In the genomic region with DNA sequence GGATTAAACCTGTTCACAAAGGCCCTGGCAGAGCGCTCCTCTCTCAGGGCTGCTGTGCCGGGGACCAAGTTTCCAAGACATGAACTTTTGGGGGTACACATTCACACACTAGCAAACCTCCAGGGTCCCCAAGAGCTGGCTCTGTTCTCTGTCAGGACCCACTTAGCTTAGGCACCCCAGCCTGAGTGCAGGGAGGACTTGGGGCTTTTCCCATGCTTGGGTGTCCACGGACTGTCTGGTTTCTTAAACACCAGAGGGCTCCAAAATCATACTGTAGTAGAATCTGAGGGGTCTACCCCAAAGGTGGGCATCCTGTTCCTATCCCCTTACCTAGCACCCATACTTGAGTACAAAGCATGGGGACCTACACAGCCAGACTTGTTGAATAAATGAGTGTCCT, we compare ENCODE assay signal across 8 mouse cellular contexts. TPM values are rescaled to one million over a fixed set of nuclear protein-coding genes. Genes with fewer than 3 reads are reported as not detected.
DNase-seq lines count a peak whose midpoint lies in the region; ATAC-seq and TF ChIP-seq lines count a peak whose summit lies in the region.

No protein-coding gene starts in this region.

- no peak for TF ChIP-seq EP300 in liver, postnatal 0 days (IDR thresholded peaks at IDR 0.05; ENCODE audit: low read depth)

- TF ChIP-seq CTCF in liver, postnatal 0 days (IDR thresholded peaks at IDR 0.05; ENCODE audit: low read depth), result no peak

- H3K9ac ChIP-seq in liver, embryonic 11.5 days (ENCODE audit: low read depth, low read length), result no peak overlapping the region
- no peak overlapping the region; the same call in 1 of the 2 replicates for H3K9ac ChIP-seq in liver, postnatal 0 days (replicated peaks)
- H3K9ac ChIP-seq in forebrain, embryonic 11.5 days (ENCODE audit: low read length), result no peak overlapping the region
- H3K9ac ChIP-seq in intestine, embryonic 15.5 days, result no peak overlapping the region
- H3K9ac ChIP-seq in neural tube, embryonic 12.5 days, result no peak overlapping the region

- no peak for ATAC-seq in liver, embryonic 11.5 days (replicated peaks; ENCODE audit: low FRiP score)
- ATAC-seq in liver, postnatal 0 days, result no peak
- ATAC-seq in forebrain, embryonic 11.5 days (replicated peaks; ENCODE audit: low FRiP score), result no peak
- no peak for ATAC-seq in intestine, embryonic 15.5 days
- no peak for ATAC-seq in neural tube, embryonic 12.5 days (ENCODE audit: low FRiP score, low read depth)
- no peak for ATAC-seq in monocyte, adult 5-6 weeks (replicated peaks; ENCODE audit: insufficient number of reproducible peaks, low FRiP score, low TSS enrichment, poor library complexity, severe bottlenecking)

- WGBS in liver, embryonic 11.5 days, result 83% methylated on average over 3 of the region's 3 CpGs
- WGBS in liver, postnatal 0 days (ENCODE audit: insufficient replicate concordance), result 75% methylated on average over 3 of the region's 3 CpGs
- 67% methylated on average over 3 of the region's 3 CpGs for WGBS in forebrain, embryonic 11.5 days
- WGBS in intestine, embryonic 15.5 days, result 85% methylated on average over 3 of the region's 3 CpGs
- WGBS in neural tube, embryonic 12.5 days, result 83% methylated on average over 3 of the region's 3 CpGs

- no peaks in the 10 kb centered on the region for H3K9me3 ChIP-seq in liver, embryonic 11.5 days (ENCODE audit: control insufficient read depth, low read length)
- H3K9me3 ChIP-seq in liver, postnatal 0 days (ENCODE audit: low read length), result no peaks in the 10 kb centered on the region
- H3K9me3 ChIP-seq in forebrain, embryonic 11.5 days (ENCODE audit: control insufficient read depth, low read length), result no peaks in the 10 kb centered on the region
- no peaks in the 10 kb centered on the region for H3K9me3 ChIP-seq in intestine, embryonic 15.5 days
- H3K9me3 ChIP-seq in neural tube, embryonic 12.5 days, result no peaks in the 10 kb centered on the region

- H3K4me1 ChIP-seq in liver, embryonic 11.5 days (replicated peaks; ENCODE audit: control insufficient read depth, insufficient read depth, low read length), result peaks cover 7% of the 10 kb centered on the region
- peaks cover 28% of the 10 kb centered on the region for H3K4me1 ChIP-seq in liver, postnatal 0 days (ENCODE audit: insufficient read depth)
- H3K4me1 ChIP-seq in forebrain, embryonic 11.5 days (replicated peaks; ENCODE audit: control insufficient read depth, insufficient read depth, low read length), result peaks cover 4% of the 10 kb centered on the region; the same call in 1 of the 2 replicates
- peaks cover 10% of the 10 kb centered on the region for H3K4me1 ChIP-seq in intestine, embryonic 15.5 days (replicated peaks)
- peaks cover 9% of the 10 kb centered on the region; the same call in 1 of the 2 replicates for H3K4me1 ChIP-seq in neural tube, embryonic 12.5 days

- H3K27ac ChIP-seq in liver, embryonic 11.5 days (ENCODE audit: low read depth, low read length), result no peak overlapping the region
- no peak overlapping the region for H3K27ac ChIP-seq in liver, postnatal 0 days (ENCODE audit: low read depth)
- H3K27ac ChIP-seq in forebrain, embryonic 11.5 days (ENCODE audit: low read depth, low read length), result no peak overlapping the region
- no peak overlapping the region for H3K27ac ChIP-seq in intestine, embryonic 15.5 days
- no peak overlapping the region for H3K27ac ChIP-seq in neural tube, embryonic 12.5 days

- no peak for DNase-seq in liver, embryonic 11.5 days (ENCODE audit: low spot score)
- DNase-seq in liver, postnatal 0 days, result no peak
- no peak for DNase-seq in forebrain, embryonic 11.5 days (ENCODE audit: low spot score)
- no peak for DNase-seq in ovary, postnatal 10 days (ENCODE audit: low spot score)
- DNase-seq in left cerebral cortex, postnatal 4 days, result no peak

- no peaks in the 10 kb centered on the region for H3K36me3 ChIP-seq in liver, embryonic 11.5 days (ENCODE audit: control insufficient read depth, insufficient read depth, low read length)
- no peaks in the 10 kb centered on the region for H3K36me3 ChIP-seq in liver, postnatal 0 days (replicated peaks; ENCODE audit: insufficient read depth, low read length)
- H3K36me3 ChIP-seq in forebrain, embryonic 11.5 days (ENCODE audit: control insufficient read depth, insufficient read depth, low read length), result no peaks in the 10 kb centered on the region
- no peaks in the 10 kb centered on the region for H3K36me3 ChIP-seq in intestine, embryonic 15.5 days
- H3K36me3 ChIP-seq in neural tube, embryonic 12.5 days, result no peaks in the 10 kb centered on the region

- H3K27me3 ChIP-seq in liver, embryonic 11.5 days (replicated peaks; ENCODE audit: control insufficient read depth, insufficient read depth, low read length), result peaks cover 3% of the 10 kb centered on the region; the same call in 1 of the 2 replicates
- H3K27me3 ChIP-seq in liver, postnatal 0 days (ENCODE audit: insufficient read depth, low read length), result no peaks in the 10 kb centered on the region; the same call in 1 of the 2 replicates
- peaks cover 3% of the 10 kb centered on the region; the same call in 1 of the 2 replicates for H3K27me3 ChIP-seq in forebrain, embryonic 11.5 days (ENCODE audit: control insufficient read depth, insufficient read depth, low read length)
- H3K27me3 ChIP-seq in intestine, embryonic 15.5 days (replicated peaks), result peaks cover 6% of the 10 kb centered on the region; the same call in 1 of the 2 replicates
- peaks cover 3% of the 10 kb centered on the region; the same call in 1 of the 2 replicates for H3K27me3 ChIP-seq in neural tube, embryonic 12.5 days (replicated peaks)

- intact Hi-C loops in left cerebral cortex, postnatal 4 days (cut with DNase I), result no loop called here

- peak overlapping the region; percentile 97 for H3K4me2 ChIP-seq in liver, embryonic 11.5 days
- no peak overlapping the region for H3K4me2 ChIP-seq in liver, postnatal 0 days (ENCODE audit: low read depth, low read length)
- peak overlapping the region; percentile 91; the same call in 1 of the 2 replicates for H3K4me2 ChIP-seq in forebrain, embryonic 11.5 days (ENCODE audit: low read depth, low read length, severe bottlenecking)
- H3K4me2 ChIP-seq in intestine, embryonic 15.5 days (replicated peaks), result peak overlapping the region; percentile 99
- H3K4me2 ChIP-seq in neural tube, embryonic 12.5 days (replicated peaks), result peak overlapping the region; percentile 91

- H3K4me3 ChIP-seq in liver, embryonic 11.5 days (ENCODE audit: low read depth, low read length), result no peak overlapping the region
- H3K4me3 ChIP-seq in liver, postnatal 0 days (ENCODE audit: low read depth, low read length), result no peak overlapping the region
- H3K4me3 ChIP-seq in forebrain, embryonic 11.5 days (ENCODE audit: low read depth, low read length), result no peak overlapping the region
- H3K4me3 ChIP-seq in intestine, embryonic 15.5 days (replicated peaks), result no peak overlapping the region
- H3K4me3 ChIP-seq in neural tube, embryonic 12.5 days, result no peak overlapping the region

RNA-seq across cellular contexts. Expression of a gene that starts 28.0 kb away (rescaled TPM):
- polyA plus RNA-seq in liver, embryonic 11.5 days (2014; fragmentation: Nextera tagmentation; extraction: Ambion mirVana), result 34.0 and 35.9 TPM in 2 replicates
- polyA plus RNA-seq in liver, postnatal 0 days (2015; fragmentation: Nextera tagmentation; extraction: Ambion mirVana), result 18.4 and 34.2 TPM in 2 replicates
- 42.0 and 42.7 TPM in 2 replicates for polyA plus RNA-seq in forebrain, embryonic 11.5 days (2014; fragmentation: Nextera tagmentation; extraction: Ambion mirVana)
- polyA plus RNA-seq in intestine, embryonic 15.5 days (2015; fragmentation: Nextera tagmentation; extraction: Ambion mirVana), result 53.8 and 54.5 TPM in 2 replicates
- 52.4 and 52.9 TPM in 2 replicates for polyA plus RNA-seq in neural tube, embryonic 12.5 days (2016; fragmentation: Nextera tagmentation; extraction: Ambion mirVana)
- 10 to 100 TPM; 44.6 to 49.3 TPM for total RNA-seq in left cerebral cortex, postnatal 4 days (2021)
- 31.1 to 42.4 TPM (median 34.9 TPM) in 3 replicates for total RNA-seq in monocyte, adult 5-6 weeks (2017)
